Mouse (Mus musculus): ENCODE measurements around the gene Cltc. TPM values are rescaled to one million over a fixed set of nuclear protein-coding genes. Genes with fewer than 3 reads are reported as not detected.
A peak's percentile ranks its signal among the peaks of the same experiment; 100 is the strongest.
"Not testable (repeated sequence)": the region's sequence is repeated elsewhere in the genome, so short reads cannot be mapped to it uniquely, and the experiment has no call there.

Cltc gene
- polyA plus RNA-seq (2015; fragmentation: Nextera tagmentation; extraction: Ambion mirVana) = 124 and 144 TPM in 2 replicates

DNA sequence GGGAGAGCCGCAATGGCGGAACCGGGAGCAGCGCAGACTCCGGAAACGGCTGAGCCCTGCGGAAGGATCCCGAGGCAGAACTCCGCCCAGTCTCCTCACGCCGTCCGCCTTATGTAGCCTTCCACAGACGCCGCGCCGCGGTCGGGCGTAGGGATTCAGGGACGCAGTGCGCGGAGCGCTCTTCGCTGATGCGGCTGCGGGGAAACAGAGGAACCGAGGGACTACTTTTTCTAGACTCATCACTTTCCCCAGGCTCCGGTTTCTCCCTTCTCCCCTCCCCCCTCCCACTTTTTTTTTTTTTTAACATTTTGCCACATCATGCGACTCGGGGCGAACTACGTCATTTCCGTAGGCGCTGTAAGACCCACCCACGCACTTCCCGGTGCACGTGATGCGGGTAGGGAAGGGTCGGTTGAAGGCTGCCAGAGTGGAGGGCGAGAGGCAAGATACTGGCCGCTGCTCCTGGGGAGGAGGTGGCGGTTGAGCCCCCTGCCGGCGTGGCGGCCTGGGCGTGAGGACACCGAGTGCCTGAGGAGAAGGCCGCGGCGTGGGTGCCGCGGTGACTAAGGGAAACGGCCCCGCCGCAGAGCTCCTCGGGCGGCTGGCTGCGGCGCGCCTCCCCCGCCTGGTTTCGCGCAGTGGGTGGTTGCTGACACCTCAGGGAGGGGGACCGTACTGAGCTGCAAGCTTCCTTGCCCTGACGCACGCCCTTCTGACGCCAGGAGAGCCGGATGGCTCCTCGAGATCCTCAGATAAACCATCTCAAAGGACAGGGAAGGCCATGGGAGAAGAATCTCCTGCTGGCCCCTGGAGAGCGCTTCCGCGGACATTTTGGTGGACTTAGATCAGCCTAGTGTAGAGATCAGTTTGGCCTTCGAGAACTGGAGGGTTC lies at the start of gene Cltc:
TSS of gene Cltc (minus strand) at position 86 of the 892 bp plus-strand sequence.
- Histone ChIP-seq H3K4me2 (ENCODE audit: low read depth, low read length) (peak within 1 kb of the TSS; percentile 87), H3K9ac (ENCODE audit: low read depth, low read length) (peak within 1 kb of the TSS; percentile 99), H3K4me3 (ENCODE audit: low read length) (peak within 1 kb of the TSS; percentile 99), H3K9me3 (ENCODE audit: control insufficient read depth, low read length) (no peaks in the 10 kb centered on the region), H3K4me1 (ENCODE audit: control insufficient read depth, insufficient read depth, low read length) (peaks cover 13% of the 10 kb centered on the region), H3K27ac (ENCODE audit: low read length) (peak within 1 kb of the TSS; percentile 99), H3K36me3 (ENCODE audit: control insufficient read depth, insufficient read depth, low read length) (no peaks in the 10 kb centered on the region), H3K27me3 (replicated peaks; ENCODE audit: control insufficient read depth, insufficient read depth, low read length) (no peaks in the 10 kb centered on the region)
- under 1% methylated on average over 73 of the region's 73 CpGs for WGBS
- ATAC-seq = peak; percentile 92

DNA sequence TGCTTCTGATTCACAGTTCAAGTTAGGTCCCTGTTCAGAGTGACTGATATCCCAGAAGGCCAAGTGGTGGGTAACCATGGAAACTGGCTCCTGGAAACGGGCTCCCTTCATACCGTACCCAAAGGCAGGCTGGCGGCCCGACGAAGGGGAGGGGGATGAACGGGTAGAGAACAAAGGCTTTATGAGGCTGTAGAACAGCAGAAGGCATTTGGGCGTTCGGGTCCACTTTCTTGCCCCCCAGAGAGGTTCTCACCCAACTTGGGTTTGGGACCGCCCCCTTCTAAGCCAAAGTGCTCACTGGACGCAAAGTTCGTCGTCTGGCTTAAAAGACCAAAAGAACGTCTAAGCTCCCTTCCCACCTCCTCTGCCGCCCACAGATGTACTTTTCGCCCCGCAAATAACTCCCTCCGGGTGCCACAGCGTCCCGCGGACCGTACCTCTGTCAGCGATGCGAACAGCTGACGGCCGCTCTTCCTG lies 49.7 kb upstream of the Cltc start:
- Histone ChIP-seq H3K27me3 (replicated peaks; ENCODE audit: control insufficient read depth, insufficient read depth, low read length) (no peaks in the 10 kb centered on the region), H3K4me2 (ENCODE audit: low read depth, low read length) (peak overlapping the region; percentile 84), H3K27ac (ENCODE audit: low read length) (peak overlapping the region; percentile 70), H3K36me3 (ENCODE audit: control insufficient read depth, insufficient read depth, low read length) (peaks cover 6% of the 10 kb centered on the region; the same call in 1 of the 2 replicates), H3K4me3 (ENCODE audit: low read length) (peak overlapping the region; percentile 100), H3K4me1 (ENCODE audit: control insufficient read depth, insufficient read depth, low read length) (no peaks in the 10 kb centered on the region), H3K9ac (ENCODE audit: low read depth, low read length) (peak overlapping the region; percentile 80), H3K9me3 (ENCODE audit: control insufficient read depth, low read length) (no peaks in the 10 kb centered on the region)
- ATAC-seq = peak; percentile 71
- 0% methylated on average over 25 of the region's 25 CpGs for WGBS

DNA sequence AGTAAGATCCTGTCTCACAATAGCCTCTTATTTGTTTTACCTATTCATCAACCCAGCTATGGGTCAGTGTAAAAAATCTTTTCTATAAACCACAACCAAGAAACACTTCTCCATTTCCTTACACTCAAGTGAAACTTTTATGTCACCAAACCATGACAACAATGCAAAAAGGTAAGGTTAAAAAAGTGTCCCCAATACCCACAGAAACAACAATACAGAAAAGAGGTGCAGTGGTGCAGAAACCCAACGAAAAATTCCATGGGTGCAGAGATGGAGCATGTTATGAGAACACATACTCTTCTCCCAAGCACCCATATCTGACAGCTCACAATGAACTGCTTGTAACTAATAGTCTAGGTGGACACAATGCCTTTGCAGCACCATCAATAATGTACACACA lies 36.8 kb upstream of the Cltc start:
- H3K27me3 ChIP-seq (replicated peaks; ENCODE audit: control insufficient read depth, insufficient read depth, low read length) = no peaks in the 10 kb centered on the region
- no peaks in the 10 kb centered on the region for H3K9me3 ChIP-seq (ENCODE audit: control insufficient read depth, low read length)
- H3K4me1 ChIP-seq (ENCODE audit: control insufficient read depth, insufficient read depth, low read length) = no peaks in the 10 kb centered on the region
- WGBS = 78% methylated on average over 1 of the region's 1 CpGs
- no peak overlapping the region for H3K4me3 ChIP-seq (ENCODE audit: low read length)
- no peak overlapping the region for H3K27ac ChIP-seq (ENCODE audit: low read length)
- H3K36me3 ChIP-seq (ENCODE audit: control insufficient read depth, insufficient read depth, low read length) = peaks cover 2% of the 10 kb centered on the region; the same call in 1 of the 2 replicates
- no peak for ATAC-seq
- no peak overlapping the region for H3K9ac ChIP-seq (ENCODE audit: low read depth, low read length)
- no peak overlapping the region for H3K4me2 ChIP-seq (ENCODE audit: low read depth, low read length)

DNA sequence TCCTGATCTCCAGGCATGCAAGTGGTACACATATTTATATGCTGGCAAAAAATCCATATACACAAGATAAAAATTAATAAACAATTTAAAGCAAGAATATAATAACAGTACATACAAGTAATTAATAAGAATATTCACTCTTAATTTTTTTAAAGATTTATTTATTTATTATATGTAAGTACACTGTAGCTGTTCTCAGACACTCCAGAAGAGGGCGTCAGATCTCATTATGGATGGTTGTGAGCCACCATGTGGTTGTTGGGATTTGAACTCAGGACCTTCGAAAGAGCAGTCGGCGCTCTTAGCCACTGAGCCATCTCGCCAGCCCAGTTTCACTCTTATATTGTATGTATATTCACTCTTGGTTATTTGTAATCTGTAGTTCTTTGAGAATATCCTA lies 30.1 kb upstream of the Cltc start:
- not testable (repeated sequence) for ATAC-seq; H3K36me3 ChIP-seq (ENCODE audit: control insufficient read depth, insufficient read depth, low read length); H3K4me2 ChIP-seq (ENCODE audit: low read depth, low read length); H3K9me3 ChIP-seq (ENCODE audit: control insufficient read depth, low read length); H3K27ac ChIP-seq (ENCODE audit: low read length); H3K4me1 ChIP-seq (ENCODE audit: control insufficient read depth, insufficient read depth, low read length); H3K9ac ChIP-seq (ENCODE audit: low read depth, low read length); H3K27me3 ChIP-seq (replicated peaks; ENCODE audit: control insufficient read depth, insufficient read depth, low read length); H3K4me3 ChIP-seq (ENCODE audit: low read length)
- 92% methylated on average over 5 of the region's 5 CpGs for WGBS

DNA sequence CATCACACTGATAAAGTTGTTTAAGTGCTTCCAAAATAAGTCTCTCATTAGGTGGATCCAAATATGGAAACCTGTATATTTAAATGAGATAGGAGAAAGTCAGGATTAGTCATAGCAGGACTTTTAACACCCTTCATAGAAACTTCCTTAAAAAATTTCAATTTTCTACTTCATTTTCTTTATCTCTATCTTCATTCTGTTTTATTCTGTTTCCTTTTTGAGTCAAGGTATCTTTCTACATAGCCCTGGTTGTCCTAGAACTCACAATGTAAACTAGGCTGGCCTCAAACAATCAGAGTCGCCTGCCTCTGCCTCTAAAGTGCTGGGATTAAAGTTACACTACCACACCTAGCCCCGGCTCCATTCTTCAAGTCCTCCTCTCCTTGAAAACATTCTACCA lies 28.4 kb upstream of the Cltc start:
- ATAC-seq = no peak
- no peaks in the 10 kb centered on the region for H3K36me3 ChIP-seq (ENCODE audit: control insufficient read depth, insufficient read depth, low read length)

DNA sequence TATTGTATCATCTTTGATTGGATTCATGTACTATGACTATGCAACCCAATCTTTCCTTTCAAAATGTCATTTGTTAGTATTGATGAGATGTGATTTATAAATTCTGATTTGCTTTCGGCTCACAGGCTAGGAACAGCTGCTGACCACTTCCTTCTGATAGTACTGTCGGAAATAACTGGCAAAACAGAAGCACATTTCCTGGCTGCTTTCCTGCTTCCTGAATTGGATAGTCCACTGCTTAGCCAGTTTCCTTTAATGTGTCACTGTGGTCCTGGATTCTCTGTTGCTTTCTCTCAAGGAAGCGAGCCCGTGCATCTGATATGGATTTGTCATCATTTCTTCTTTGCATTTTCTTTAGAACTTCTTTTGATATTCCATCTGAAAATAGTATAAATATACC lies 12.5 kb upstream of the Cltc start:
- no peak overlapping the region for H3K4me2 ChIP-seq (ENCODE audit: low read depth, low read length)
- H3K27ac ChIP-seq (ENCODE audit: low read length) = no peak overlapping the region
- ATAC-seq = no peak
- no peaks in the 10 kb centered on the region for H3K9me3 ChIP-seq (ENCODE audit: control insufficient read depth, low read length)
- no peaks in the 10 kb centered on the region for H3K36me3 ChIP-seq (ENCODE audit: control insufficient read depth, insufficient read depth, low read length)
- no peaks in the 10 kb centered on the region for H3K4me1 ChIP-seq (ENCODE audit: control insufficient read depth, insufficient read depth, low read length)
- no peak overlapping the region for H3K9ac ChIP-seq (ENCODE audit: low read depth, low read length)
- 89% methylated on average over 4 of the region's 4 CpGs for WGBS
- H3K4me3 ChIP-seq (ENCODE audit: low read length) = no peak overlapping the region
- no peaks in the 10 kb centered on the region for H3K27me3 ChIP-seq (replicated peaks; ENCODE audit: control insufficient read depth, insufficient read depth, low read length)

More for the DNA sequence above, 28.4 kb upstream of the Cltc start:
- no peak overlapping the region for H3K9ac ChIP-seq (ENCODE audit: low read depth, low read length)
- H3K27me3 ChIP-seq (replicated peaks; ENCODE audit: control insufficient read depth, insufficient read depth, low read length) = no peaks in the 10 kb centered on the region
- H3K4me1 ChIP-seq (ENCODE audit: control insufficient read depth, insufficient read depth, low read length) = no peaks in the 10 kb centered on the region
- no peak overlapping the region for H3K4me3 ChIP-seq (ENCODE audit: low read length)
- H3K9me3 ChIP-seq (ENCODE audit: control insufficient read depth, low read length) = no peaks in the 10 kb centered on the region
- no peak overlapping the region for H3K27ac ChIP-seq (ENCODE audit: low read length)
- no peak overlapping the region for H3K4me2 ChIP-seq (ENCODE audit: low read depth, low read length)
- WGBS = 93% methylated on average over 2 of the region's 2 CpGs

DNA sequence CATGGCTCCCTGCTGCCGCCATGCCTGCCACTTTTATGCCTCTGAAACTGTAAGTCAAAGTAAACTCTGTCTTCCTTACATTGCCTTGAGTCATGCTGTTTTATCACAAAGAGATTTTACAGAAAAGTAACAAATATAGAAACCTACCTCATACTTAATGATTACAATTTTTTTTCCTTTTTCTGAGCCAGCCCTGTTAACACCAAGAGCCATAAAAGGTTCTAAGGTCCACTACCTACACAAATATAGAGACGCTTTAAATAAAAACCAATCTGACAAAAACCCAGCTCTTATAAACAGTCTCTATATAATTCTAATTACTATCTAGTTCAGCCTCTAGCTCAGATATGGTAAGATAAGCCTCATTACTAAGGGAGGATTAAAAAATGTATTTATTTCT lies 7.1 kb upstream of the Cltc start:
- H3K27ac ChIP-seq (ENCODE audit: low read length) = 0 out of 2 replicates have a peak overlapping the region, but pooled peaks have one; percentile 5
- no peak overlapping the region for H3K9ac ChIP-seq (ENCODE audit: low read depth, low read length)
- no peaks in the 10 kb centered on the region for H3K36me3 ChIP-seq (ENCODE audit: control insufficient read depth, insufficient read depth, low read length)
- no peak overlapping the region for H3K4me2 ChIP-seq (ENCODE audit: low read depth, low read length)
- 0 out of 2 replicates have a peak, but pooled peaks have one; percentile 31 for ATAC-seq
- no peaks in the 10 kb centered on the region for H3K9me3 ChIP-seq (ENCODE audit: control insufficient read depth, low read length)
- 72% methylated on average over 2 of the region's 2 CpGs for WGBS
- no peak overlapping the region for H3K4me3 ChIP-seq (ENCODE audit: low read length)
- H3K4me1 ChIP-seq (ENCODE audit: control insufficient read depth, insufficient read depth, low read length) = no peaks in the 10 kb centered on the region
- H3K27me3 ChIP-seq (replicated peaks; ENCODE audit: control insufficient read depth, insufficient read depth, low read length) = no peaks in the 10 kb centered on the region

DNA sequence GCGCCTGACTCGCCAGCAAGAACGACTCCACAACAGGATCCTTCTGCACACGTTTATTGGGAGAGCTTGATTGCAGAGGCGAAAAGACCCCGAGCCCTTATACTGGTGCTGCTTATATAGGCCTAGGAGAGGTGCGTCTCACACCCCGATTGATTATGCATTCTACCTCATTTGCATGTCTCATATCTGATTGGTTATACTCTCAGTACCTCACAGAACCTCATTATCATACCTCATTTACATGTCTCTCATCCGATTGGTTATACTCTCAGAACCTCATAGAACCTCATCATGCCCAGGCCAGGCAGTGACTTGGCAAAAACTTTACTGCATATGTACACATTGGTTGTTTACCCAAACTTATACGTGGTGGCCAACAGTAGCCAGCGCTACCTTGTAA lies 5.8 kb upstream of the Cltc start:
- not testable (repeated sequence) for H3K9ac ChIP-seq (ENCODE audit: low read depth, low read length); H3K4me2 ChIP-seq (ENCODE audit: low read depth, low read length); ATAC-seq; H3K27ac ChIP-seq (ENCODE audit: low read length); H3K27me3 ChIP-seq (replicated peaks; ENCODE audit: control insufficient read depth, insufficient read depth, low read length); H3K4me1 ChIP-seq (ENCODE audit: control insufficient read depth, insufficient read depth, low read length); H3K9me3 ChIP-seq (ENCODE audit: control insufficient read depth, low read length); H3K4me3 ChIP-seq (ENCODE audit: low read length); H3K36me3 ChIP-seq (ENCODE audit: control insufficient read depth, insufficient read depth, low read length)
- 94% methylated on average over 11 of the region's 11 CpGs for WGBS

DNA sequence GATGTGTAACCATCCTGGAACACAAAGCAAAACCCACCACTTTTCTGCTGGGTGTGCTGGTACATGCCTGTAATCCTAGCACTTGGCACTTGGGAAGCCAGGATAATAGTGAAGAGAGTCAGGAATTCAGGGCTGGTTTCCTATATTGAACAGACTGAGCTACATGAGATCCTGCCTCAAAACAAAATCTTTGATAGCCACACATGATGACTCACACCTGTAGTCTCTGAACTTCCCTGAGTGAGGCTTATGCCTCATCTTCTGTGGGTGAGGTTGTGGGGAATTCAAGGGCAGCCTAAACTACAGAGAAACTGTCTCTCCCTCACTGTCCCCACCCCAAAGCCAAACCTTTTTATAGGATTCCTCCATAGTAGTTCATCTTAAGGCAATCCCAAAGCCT lies 3.0 kb upstream of the Cltc start:
- Histone ChIP-seq H3K4me3 (ENCODE audit: low read length) (no peak overlapping the region), H3K4me2 (ENCODE audit: low read depth, low read length) (no peak overlapping the region), H3K4me1 (ENCODE audit: control insufficient read depth, insufficient read depth, low read length) (peaks cover 1% of the 10 kb centered on the region; the same call in 1 of the 2 replicates), H3K36me3 (ENCODE audit: control insufficient read depth, insufficient read depth, low read length) (no peaks in the 10 kb centered on the region), H3K27me3 (replicated peaks; ENCODE audit: control insufficient read depth, insufficient read depth, low read length) (no peaks in the 10 kb centered on the region), H3K9me3 (ENCODE audit: control insufficient read depth, low read length) (no peaks in the 10 kb centered on the region), H3K9ac (ENCODE audit: low read depth, low read length) (no peak overlapping the region), H3K27ac (ENCODE audit: low read length) (no peak overlapping the region)
- no peak for ATAC-seq
